Mouse (Mus musculus): Measurements from ENCODE around the gene 1110008L16Rik. TPM values are rescaled to one million over a fixed set of nuclear protein-coding genes. Genes with fewer than 3 reads are reported as not detected.
"Not testable (repeated sequence)": the region's sequence is repeated elsewhere in the genome, so short reads cannot be mapped to it uniquely, and the experiment has no call there.

1110008L16Rik gene
- polyA plus RNA-seq, 1 experiment from 2014 or later = 16.0 TPM

DNA sequence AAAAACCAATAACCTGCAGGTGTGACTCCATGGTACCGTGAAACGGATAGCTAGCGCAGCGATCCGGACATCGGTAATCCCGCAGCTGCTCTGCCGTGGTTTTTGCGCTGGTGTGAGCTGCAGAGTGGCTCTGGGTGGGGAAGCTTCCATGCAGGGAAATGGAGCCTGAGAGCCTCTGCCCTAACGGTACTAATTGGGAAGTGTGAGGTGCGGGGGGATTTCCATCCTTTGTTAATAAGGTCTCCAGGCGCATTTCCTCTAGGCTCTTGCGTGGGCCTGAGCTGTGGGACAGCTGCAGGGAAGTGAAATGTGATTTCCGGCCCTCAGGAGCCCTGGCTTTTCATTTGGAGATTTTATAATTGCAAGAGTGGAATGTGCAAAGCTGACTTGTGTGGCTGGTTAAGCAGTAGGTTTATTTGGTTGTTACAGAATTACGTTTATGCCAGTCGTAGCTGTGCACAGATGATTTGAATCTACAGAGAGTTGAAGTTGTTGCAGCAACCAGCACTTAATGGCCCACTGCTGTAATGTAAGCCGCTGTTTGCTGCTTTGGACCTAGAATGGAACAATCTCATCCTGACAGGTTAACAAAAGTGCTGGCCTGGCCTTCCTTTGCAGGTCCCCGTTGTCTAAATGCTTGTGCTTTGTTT is 22.4 kb downstream of the 1110008L16Rik start:
- Histone ChIP-seq H3K36me3 (ENCODE audit: control insufficient read depth, insufficient read depth, low read length) (no peaks in the 10 kb centered on the region), H3K9me3 (ENCODE audit: control insufficient read depth, low read length) (no peaks in the 10 kb centered on the region), H3K4me3 (ENCODE audit: low read depth, low read length) (no peak overlapping the region), H3K4me2 (ENCODE audit: low read depth, low read length, severe bottlenecking) (no peak overlapping the region), H3K9ac (ENCODE audit: low read length) (no peak overlapping the region), H3K27me3 (ENCODE audit: control insufficient read depth, insufficient read depth, low read length) (no peaks in the 10 kb centered on the region), H3K4me1 (replicated peaks; ENCODE audit: control insufficient read depth, insufficient read depth, low read length) (no peaks in the 10 kb centered on the region), H3K27ac (ENCODE audit: low read depth, low read length) (no peak overlapping the region)
- 85% methylated on average over 18 of the region's 18 CpGs for WGBS
- no peak for ATAC-seq (replicated peaks; ENCODE audit: low FRiP score)
- no peak for DNase-seq (ENCODE audit: low spot score)

DNA sequence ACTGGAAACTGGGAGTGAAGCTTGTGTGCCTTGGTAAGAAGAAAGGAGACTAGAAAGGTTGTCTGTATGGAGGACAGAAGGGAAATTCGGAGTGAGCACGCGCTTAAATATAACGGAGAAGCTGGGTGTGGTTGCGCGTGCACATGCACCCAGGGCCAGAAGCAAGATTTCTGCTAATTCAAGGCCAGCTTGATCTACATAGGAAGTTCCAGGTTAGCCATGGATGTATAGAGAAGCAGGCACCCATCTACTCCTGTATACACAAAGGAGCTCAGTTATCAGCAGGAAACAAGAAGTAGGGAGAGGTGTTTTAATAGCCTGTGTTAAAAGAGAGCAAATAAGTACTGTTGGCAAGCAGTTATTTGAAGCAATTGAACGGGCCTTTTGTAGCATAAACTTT is 26.3 kb downstream of the 1110008L16Rik start:
- Histone ChIP-seq H3K9me3 (ENCODE audit: control insufficient read depth, low read length) (no peaks in the 10 kb centered on the region), H3K4me1 (replicated peaks; ENCODE audit: control insufficient read depth, insufficient read depth, low read length) (no peaks in the 10 kb centered on the region), H3K9ac (ENCODE audit: low read length) (no peak overlapping the region), H3K4me2 (ENCODE audit: low read depth, low read length, severe bottlenecking) (no peak overlapping the region), H3K4me3 (ENCODE audit: low read depth, low read length) (no peak overlapping the region), H3K27ac (ENCODE audit: low read depth, low read length) (no peak overlapping the region), H3K27me3 (ENCODE audit: control insufficient read depth, insufficient read depth, low read length) (no peaks in the 10 kb centered on the region), H3K36me3 (ENCODE audit: control insufficient read depth, insufficient read depth, low read length) (no peaks in the 10 kb centered on the region)
- no peak for DNase-seq (ENCODE audit: low spot score)
- WGBS = 95% methylated on average over 7 of the region's 7 CpGs
- no peak for ATAC-seq (replicated peaks; ENCODE audit: low FRiP score)

- Histone ChIP-seq H3K4me3 (ENCODE audit: low read depth, low read length) (no peak overlapping the region), H3K36me3 (ENCODE audit: control insufficient read depth, insufficient read depth, low read length) (no peaks in the 10 kb centered on the region), H3K9ac (ENCODE audit: low read length) (no peak overlapping the region), H3K27me3 (ENCODE audit: control insufficient read depth, insufficient read depth, low read length) (no peaks in the 10 kb centered on the region), H3K9me3 (ENCODE audit: control insufficient read depth, low read length) (no peaks in the 10 kb centered on the region), H3K27ac (ENCODE audit: low read depth, low read length) (no peak overlapping the region), H3K4me1 (replicated peaks; ENCODE audit: control insufficient read depth, insufficient read depth, low read length) (no peaks in the 10 kb centered on the region), H3K4me2 (ENCODE audit: low read depth, low read length, severe bottlenecking) (no peak overlapping the region)
- DNase-seq (ENCODE audit: low spot score) = no peak
- no peak for ATAC-seq (replicated peaks; ENCODE audit: low FRiP score)
- 94% methylated on average over 4 of the region's 4 CpGs for WGBS
Measured at GRCm38 (mm10) chr12:55328784-55329183, 29.4 kb downstream of the 1110008L16Rik start.

- DNase-seq (ENCODE audit: low spot score) (no peak), ATAC-seq (replicated peaks; ENCODE audit: low FRiP score) (no peak)
- Histone ChIP-seq H3K9me3 (ENCODE audit: control insufficient read depth, low read length) (no peaks in the 10 kb centered on the region), H3K4me2 (ENCODE audit: low read depth, low read length, severe bottlenecking) (no peak overlapping the region), H3K9ac (ENCODE audit: low read length) (no peak overlapping the region), H3K27ac (ENCODE audit: low read depth, low read length) (no peak overlapping the region), H3K27me3 (ENCODE audit: control insufficient read depth, insufficient read depth, low read length) (no peaks in the 10 kb centered on the region), H3K36me3 (ENCODE audit: control insufficient read depth, insufficient read depth, low read length) (no peaks in the 10 kb centered on the region), H3K4me3 (ENCODE audit: low read depth, low read length) (no peak overlapping the region), H3K4me1 (replicated peaks; ENCODE audit: control insufficient read depth, insufficient read depth, low read length) (no peaks in the 10 kb centered on the region)
- WGBS = 95% methylated on average over 7 of the region's 7 CpGs
Measured at GRCm38 (mm10) chr12:55329351-55329750, 30.0 kb downstream of the 1110008L16Rik start.

DNA sequence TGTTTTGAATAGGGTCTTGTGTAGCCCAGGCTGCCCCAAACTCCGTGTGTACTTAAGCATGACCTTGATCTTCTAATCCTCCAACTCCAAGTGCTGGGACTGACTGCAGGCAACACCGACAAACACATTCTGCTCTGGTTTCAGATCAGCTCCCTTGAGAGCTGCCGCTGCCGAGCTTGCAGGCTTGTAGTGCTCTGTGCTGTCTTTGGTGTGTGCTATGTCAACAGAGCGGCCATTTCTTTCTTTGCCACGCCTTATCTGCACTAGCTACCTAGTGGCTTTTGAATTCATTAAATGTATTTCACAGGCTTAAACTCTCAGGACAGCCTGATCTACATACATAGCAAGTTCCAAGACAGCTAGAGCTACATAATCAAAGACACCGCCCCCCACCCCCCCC is 34.3 kb downstream of the 1110008L16Rik start:
- no peak for DNase-seq (ENCODE audit: low spot score)
- no peak overlapping the region for H3K9ac ChIP-seq (ENCODE audit: low read length)
- H3K4me1 ChIP-seq (replicated peaks; ENCODE audit: control insufficient read depth, insufficient read depth, low read length) = no peaks in the 10 kb centered on the region
- no peak overlapping the region for H3K4me3 ChIP-seq (ENCODE audit: low read depth, low read length)
- H3K4me2 ChIP-seq (ENCODE audit: low read depth, low read length, severe bottlenecking) = no peak overlapping the region
- no peaks in the 10 kb centered on the region for H3K9me3 ChIP-seq (ENCODE audit: control insufficient read depth, low read length)
- 92% methylated on average over 7 of the region's 7 CpGs for WGBS
- no peak for ATAC-seq (replicated peaks; ENCODE audit: low FRiP score)
- H3K27ac ChIP-seq (ENCODE audit: low read depth, low read length) = no peak overlapping the region
- H3K36me3 ChIP-seq (ENCODE audit: control insufficient read depth, insufficient read depth, low read length) = no peaks in the 10 kb centered on the region
- H3K27me3 ChIP-seq (ENCODE audit: control insufficient read depth, insufficient read depth, low read length) = no peaks in the 10 kb centered on the region

- DNase-seq (ENCODE audit: low spot score); H3K9me3 ChIP-seq (ENCODE audit: control insufficient read depth, low read length); ATAC-seq (replicated peaks; ENCODE audit: low FRiP score); H3K9ac ChIP-seq (ENCODE audit: low read length); H3K27ac ChIP-seq (ENCODE audit: low read depth, low read length); H3K27me3 ChIP-seq (ENCODE audit: control insufficient read depth, insufficient read depth, low read length); H3K4me1 ChIP-seq (replicated peaks; ENCODE audit: control insufficient read depth, insufficient read depth, low read length); H3K4me2 ChIP-seq (ENCODE audit: low read depth, low read length, severe bottlenecking); H3K36me3 ChIP-seq (ENCODE audit: control insufficient read depth, insufficient read depth, low read length); H3K4me3 ChIP-seq (ENCODE audit: low read depth, low read length): not testable (repeated sequence)
- 87% methylated on average over 1 of the region's 2 CpGs for WGBS
Measured at GRCm38 (mm10) chr12:55338490-55338889, 39.1 kb downstream of the 1110008L16Rik start.

DNA sequence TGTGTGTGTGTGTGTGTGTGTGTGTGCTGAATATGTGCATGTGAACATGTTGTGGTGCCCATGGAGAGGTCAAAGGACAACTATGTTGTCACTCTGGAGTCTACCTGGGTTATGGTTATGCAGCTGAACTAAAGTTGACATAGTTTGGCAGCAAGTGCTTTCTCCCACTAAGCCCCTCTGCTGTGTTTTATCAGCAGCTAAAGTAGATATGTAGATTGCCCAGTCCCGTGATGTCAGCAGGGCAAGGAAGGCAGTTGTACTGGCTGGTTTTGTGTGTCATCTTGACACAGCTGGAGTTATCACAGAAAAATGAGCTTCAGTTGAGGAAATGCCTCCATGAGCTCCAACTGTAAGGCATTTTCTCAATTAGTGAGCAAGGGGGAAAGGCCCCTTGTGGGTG is 43.7 kb downstream of the 1110008L16Rik start:
- not testable (repeated sequence) for H3K4me2 ChIP-seq (ENCODE audit: low read depth, low read length, severe bottlenecking); H3K9me3 ChIP-seq (ENCODE audit: control insufficient read depth, low read length); H3K9ac ChIP-seq (ENCODE audit: low read length); H3K4me1 ChIP-seq (replicated peaks; ENCODE audit: control insufficient read depth, insufficient read depth, low read length); DNase-seq (ENCODE audit: low spot score); H3K4me3 ChIP-seq (ENCODE audit: low read depth, low read length); H3K27ac ChIP-seq (ENCODE audit: low read depth, low read length); H3K27me3 ChIP-seq (ENCODE audit: control insufficient read depth, insufficient read depth, low read length); ATAC-seq (replicated peaks; ENCODE audit: low FRiP score); H3K36me3 ChIP-seq (ENCODE audit: control insufficient read depth, insufficient read depth, low read length)
- 76% methylated on average over 1 of the region's 1 CpGs for WGBS

DNA sequence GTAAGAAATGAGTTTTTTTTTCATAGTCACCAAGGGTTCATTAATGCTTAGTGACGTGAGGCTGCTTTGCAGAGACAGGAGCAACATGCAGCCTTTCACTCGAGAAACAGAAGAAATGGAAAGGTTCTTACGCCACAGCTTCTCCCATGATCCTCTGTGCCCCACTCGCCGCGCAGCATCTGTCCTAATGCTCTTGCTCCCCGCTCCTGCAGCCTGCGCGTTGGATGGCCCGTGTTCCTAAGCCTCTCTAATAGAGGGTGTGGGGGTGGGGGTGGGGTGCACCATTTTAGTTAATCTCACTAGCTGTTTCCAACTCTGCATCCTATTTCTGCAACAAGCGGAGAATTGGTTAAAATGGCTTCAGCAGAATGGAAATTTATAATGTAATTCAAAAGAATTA is 44.6 kb downstream of the 1110008L16Rik start:
- no peak overlapping the region for H3K4me3 ChIP-seq (ENCODE audit: low read depth, low read length)
- no peaks in the 10 kb centered on the region for H3K27me3 ChIP-seq (ENCODE audit: control insufficient read depth, insufficient read depth, low read length)
- H3K36me3 ChIP-seq (ENCODE audit: control insufficient read depth, insufficient read depth, low read length) = no peaks in the 10 kb centered on the region
- no peaks in the 10 kb centered on the region for H3K4me1 ChIP-seq (replicated peaks; ENCODE audit: control insufficient read depth, insufficient read depth, low read length)
- WGBS = 83% methylated on average over 11 of the region's 11 CpGs
- DNase-seq (ENCODE audit: low spot score) = no peak
- H3K27ac ChIP-seq (ENCODE audit: low read depth, low read length) = no peak overlapping the region
- no peak overlapping the region for H3K9ac ChIP-seq (ENCODE audit: low read length)
- ATAC-seq (replicated peaks; ENCODE audit: low FRiP score) = no peak
- no peak overlapping the region for H3K4me2 ChIP-seq (ENCODE audit: low read depth, low read length, severe bottlenecking)
- no peaks in the 10 kb centered on the region for H3K9me3 ChIP-seq (ENCODE audit: control insufficient read depth, low read length)

DNA sequence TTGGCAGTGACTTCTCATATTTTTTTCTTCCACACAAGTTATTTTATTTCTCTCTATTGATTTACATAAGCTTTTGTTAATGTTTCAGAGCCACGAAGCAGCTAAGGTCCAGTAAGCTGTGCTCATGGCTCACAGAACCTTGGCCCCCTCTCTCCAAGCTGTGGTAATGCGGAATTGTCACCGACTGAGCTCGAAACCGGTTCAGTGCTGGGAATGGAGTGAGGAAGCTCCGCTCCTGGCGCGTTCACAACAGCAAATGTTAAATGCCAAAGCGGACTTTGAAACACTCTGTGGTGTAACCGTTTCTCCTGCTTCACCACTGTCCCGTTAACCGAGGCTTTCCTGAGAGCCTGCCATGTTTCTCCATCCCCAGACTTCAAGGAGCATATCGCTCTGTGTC is 45.2 kb downstream of the 1110008L16Rik start:
- Histone ChIP-seq H3K9ac (ENCODE audit: low read length) (no peak overlapping the region), H3K27ac (ENCODE audit: low read depth, low read length) (no peak overlapping the region), H3K4me2 (ENCODE audit: low read depth, low read length, severe bottlenecking) (no peak overlapping the region), H3K4me1 (replicated peaks; ENCODE audit: control insufficient read depth, insufficient read depth, low read length) (no peaks in the 10 kb centered on the region), H3K9me3 (ENCODE audit: control insufficient read depth, low read length) (no peaks in the 10 kb centered on the region), H3K27me3 (ENCODE audit: control insufficient read depth, insufficient read depth, low read length) (no peaks in the 10 kb centered on the region), H3K36me3 (ENCODE audit: control insufficient read depth, insufficient read depth, low read length) (no peaks in the 10 kb centered on the region), H3K4me3 (ENCODE audit: low read depth, low read length) (no peak overlapping the region)
- 86% methylated on average over 13 of the region's 13 CpGs for WGBS
- DNase-seq (ENCODE audit: low spot score) (no peak), ATAC-seq (replicated peaks; ENCODE audit: low FRiP score) (no peak)
